Mouse (Mus musculus): ENCODE measurements at regions not wholly inside any gene's neighbourhood (a gene's known extent, or its start where the extent isn't known, plus 50 kb on each side); places are given as distances from the start of the nearest gene placed in this dataset.

- DNase-seq (ENCODE audit: low spot score in 2 of 2) = no peak
Measured at GRCm38 (mm10) chr2:47424910-47425309, 1389.0 kb upstream of the Acvr2a start.

DNA sequence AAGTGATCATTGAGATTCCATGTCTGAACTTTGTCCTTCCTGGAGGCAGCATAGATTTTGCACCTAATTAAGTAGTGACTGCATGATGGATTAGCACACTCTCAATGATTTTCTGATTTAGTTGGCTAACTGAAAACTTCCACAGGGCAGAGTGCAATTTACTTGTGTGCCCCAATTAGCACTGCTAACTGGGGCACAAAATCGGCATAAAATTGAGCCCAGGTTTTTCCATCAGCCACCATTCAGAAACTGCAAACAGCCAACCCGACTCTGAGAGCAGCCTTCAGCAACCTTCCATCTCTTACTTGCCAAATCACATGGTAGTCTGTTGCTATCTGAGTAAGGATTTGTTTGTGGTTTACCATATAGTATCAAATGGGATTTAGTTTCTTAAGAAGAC, 1384.1 kb upstream of the Acvr2a start:
- no peak for DNase-seq (ENCODE audit: low spot score in 2 of 2)

DNA sequence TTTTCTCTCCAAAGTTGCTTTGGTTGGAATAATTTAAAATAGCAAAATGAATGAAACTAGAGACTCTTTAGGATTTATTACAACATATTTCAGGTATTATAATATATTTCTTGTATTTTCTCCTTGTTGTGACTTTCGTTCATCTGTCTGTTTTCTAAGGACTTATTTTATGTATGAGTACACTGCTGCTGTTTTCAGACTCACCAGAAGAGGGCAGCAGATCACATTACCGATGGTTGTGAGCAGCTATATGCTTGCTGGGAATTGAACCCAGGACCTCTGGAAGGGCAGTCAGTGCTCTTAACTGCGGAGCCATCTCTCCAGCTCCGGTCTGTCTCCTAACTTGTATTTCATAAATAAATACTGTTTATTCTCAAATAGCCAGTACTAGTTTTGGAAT, 1347.9 kb upstream of the Acvr2a start:
- no peak for DNase-seq (ENCODE audit: low spot score in 2 of 2)

GRCm38 (mm10) chr2:47491874-47492539, 1321.9 kb upstream of the Acvr2a start:
- peak; percentile 31 to 66 for DNase-seq (ENCODE audit: low spot score in 2 of 2)

Measured in left cerebral cortex, adult 18-20 months (tissue).